Mouse (Mus musculus): ENCODE measurements around the gene Kdm4b.

Kdm4b gene

GRCm38 (mm10) chr17:56439731-56440460 is 114.0 kb downstream of the Kdm4b start:
- no peak for DNase-seq (ENCODE audit: low read depth)

DNA sequence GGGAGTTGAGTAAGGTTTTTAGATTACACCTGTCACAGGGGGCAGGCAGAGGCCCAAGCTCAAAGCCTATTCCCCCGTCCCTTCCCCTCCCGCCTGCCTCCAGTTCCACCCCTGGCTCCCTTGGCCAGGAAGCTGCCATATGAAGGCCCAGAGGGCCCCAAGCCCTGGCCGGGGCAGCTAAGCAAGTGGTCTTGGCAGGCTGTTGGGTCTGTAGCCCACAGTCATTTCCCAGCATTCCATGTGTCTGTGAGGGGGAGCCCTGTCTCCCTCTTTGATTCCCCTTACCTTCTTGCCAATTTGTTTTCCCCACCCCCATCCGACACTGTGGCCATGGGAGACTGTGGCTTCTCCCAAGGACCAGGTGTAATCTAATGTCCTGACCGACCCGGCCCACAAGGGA is 116.5 kb downstream of the Kdm4b start:
- no peak for DNase-seq (ENCODE audit: low read depth)

DNA sequence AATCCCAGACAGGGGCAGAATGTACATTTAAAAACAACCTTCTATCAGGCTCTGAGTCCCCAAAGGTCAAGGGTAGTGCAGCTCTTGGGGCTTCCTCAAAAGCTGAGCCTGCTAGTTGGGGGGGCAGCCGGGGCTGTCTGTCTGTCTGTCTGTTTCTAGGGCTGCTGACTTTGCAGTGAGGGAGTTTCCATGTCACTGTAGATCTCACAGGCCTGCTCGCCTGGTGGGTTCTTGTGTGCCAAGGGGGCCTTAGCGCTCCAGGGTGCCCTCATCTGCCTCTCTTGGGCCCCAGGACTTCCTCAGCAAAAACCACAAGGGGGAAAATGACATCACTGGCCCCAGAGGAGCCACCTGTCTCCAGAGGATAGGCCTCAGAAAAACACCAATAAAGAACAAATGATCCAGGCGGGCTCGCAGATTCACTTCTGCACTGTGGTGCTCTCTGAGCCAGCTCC is 117.5 kb downstream of the Kdm4b start:
- peak; percentile 70 for DNase-seq (ENCODE audit: low read depth)

DNA sequence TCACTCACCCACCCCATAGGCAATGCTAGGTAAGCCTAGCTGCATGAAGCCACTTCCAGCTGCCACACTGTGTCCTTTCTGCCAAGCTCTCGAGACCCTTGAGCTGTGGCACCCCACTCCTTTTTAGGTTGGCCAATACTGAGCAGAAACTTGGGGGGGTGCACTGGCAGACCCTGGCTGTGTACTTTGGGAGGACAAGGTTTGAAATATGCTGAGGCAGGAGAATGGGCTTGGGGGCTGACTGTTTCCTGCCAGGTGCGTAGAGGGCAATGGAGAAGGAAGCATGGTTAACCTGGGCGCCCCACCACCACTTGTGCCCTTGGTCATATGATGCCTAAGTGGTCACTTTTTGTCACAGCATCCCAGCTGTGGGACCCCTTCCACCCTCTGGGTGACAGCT is 118.9 kb downstream of the Kdm4b start:
- DNase-seq (ENCODE audit: low read depth), result no peak

GRCm38 (mm10) chr17:56445397-56445796 is 119.5 kb downstream of the Kdm4b start:
- peak; percentile 80 for DNase-seq (ENCODE audit: low read depth)

- no peak for DNase-seq (ENCODE audit: low read depth)
Measured at GRCm38 (mm10) chr17:56447716-56448115, 121.9 kb downstream of the Kdm4b start.

All from induced T-regulatory cell, adult 2 months (primary cell).